Mouse (Mus musculus) stomach, embryonic 16.5 days (tissue): ENCODE results near the gene C1qtnf7. TPM values are rescaled to one million over a fixed set of nuclear protein-coding genes. Genes with fewer than 3 reads are reported as not detected.
A peak's percentile ranks its signal among the peaks of the same experiment; 100 is the strongest.

ENCODE experiments used
- ATAC-seq: fragments of 200-750 bp; cut with Nextera tagmentation; 2 replicates; pipeline ENCODE4 v1.8.0; 2017; ENCODE audit warnings: moderate number of reproducible peaks, moderate TSS enrichment; ENCODE audit not compliant: insufficient read depth, low FRiP score
- H3K27ac ChIP-seq: fragments of 300-500 bp; sonication (generic); 2 replicates; pipeline ENCODE4 v1.5.1; 2014; ENCODE audit warnings: low read length
- H3K27me3 ChIP-seq: fragments of 300-500 bp; sonication (generic); 2 replicates; pipeline ENCODE4 v1.6.1; 2014; ENCODE audit warnings: low read length, control low read depth, mixed read lengths; ENCODE audit not compliant: control insufficient read depth, insufficient read depth
- H3K36me3 ChIP-seq: fragments of 300-500 bp; sonication (generic); 2 replicates; pipeline ENCODE4 v1.6.1; 2014; ENCODE audit warnings: low read length; ENCODE audit not compliant: control insufficient read depth, insufficient read depth
- H3K4me1 ChIP-seq: fragments of 300-500 bp; sonication (generic); 2 replicates; pipeline ENCODE4 v1.6.1; 2014; ENCODE audit warnings: low read length, control low read depth, mixed read lengths; ENCODE audit not compliant: control insufficient read depth, insufficient read depth
- H3K4me2 ChIP-seq: fragments of 300-500 bp; sonication (generic); 2 replicates; pipeline ENCODE4 v1.6.1; 2014; ENCODE audit warnings: low read depth, low read length, mixed read lengths
- H3K4me3 ChIP-seq: fragments of 300-500 bp; sonication (generic); replicated peaks from 2 replicates; pipeline ENCODE4 v1.5.1; 2014; ENCODE audit warnings: mild to moderate bottlenecking, low read length
- H3K9ac ChIP-seq: fragments of 300-500 bp; sonication (generic); 2 replicates; pipeline ENCODE4 v1.6.1; 2014; ENCODE audit warnings: low read length
- H3K9me3 ChIP-seq: fragments of 300-500 bp; sonication (generic); replicated peaks from 2 replicates; pipeline ENCODE4 v1.6.1; 2016; ENCODE audit warnings: low read length, control low read depth; ENCODE audit not compliant: control insufficient read depth
- WGBS: fragments of 180-500 bp; shearing (Covaris S2); extraction: QIAGEN DNeasy Blood & Tissue Kit; methylation state at CpG from one replicate; pipeline ENCODE4 v1.1.7; 2014; 5-methylcytosine and 5-hydroxymethylcytosine counted together
- polyA plus RNA-seq: library from polyadenylated mRNA; unstranded; fragments of >200 nt; fragmentation: Nextera tagmentation; extraction: Ambion mirVana; gene quantifications from 2 replicates; pipeline ENCODE4 v1.2.1, GENCODE M21; 2015

C1qtnf7 gene
- polyA plus RNA-seq, 1 experiment from 2014 or later: 22.4 TPM

- ATAC-seq: no peak
- H3K9ac ChIP-seq: peak overlapping the region; percentile 54
- WGBS: 35% methylated on average over 6 of the region's 6 CpGs
- H3K27ac ChIP-seq: peak overlapping the region; percentile 66
- H3K9me3 ChIP-seq: no peaks in the 10 kb centered on the region
- H3K4me3 ChIP-seq: peak overlapping the region; percentile 20
- H3K4me2 ChIP-seq: peak overlapping the region; percentile 60
- H3K36me3 ChIP-seq: no peaks in the 10 kb centered on the region
- H3K27me3 ChIP-seq: no peaks in the 10 kb centered on the region
- H3K4me1 ChIP-seq: peaks cover 24% of the 10 kb centered on the region
These were observed 148.2 kb downstream of the C1qtnf7 start for GRCm38 (mm10) chr5:43663531-43663930.

DNA sequence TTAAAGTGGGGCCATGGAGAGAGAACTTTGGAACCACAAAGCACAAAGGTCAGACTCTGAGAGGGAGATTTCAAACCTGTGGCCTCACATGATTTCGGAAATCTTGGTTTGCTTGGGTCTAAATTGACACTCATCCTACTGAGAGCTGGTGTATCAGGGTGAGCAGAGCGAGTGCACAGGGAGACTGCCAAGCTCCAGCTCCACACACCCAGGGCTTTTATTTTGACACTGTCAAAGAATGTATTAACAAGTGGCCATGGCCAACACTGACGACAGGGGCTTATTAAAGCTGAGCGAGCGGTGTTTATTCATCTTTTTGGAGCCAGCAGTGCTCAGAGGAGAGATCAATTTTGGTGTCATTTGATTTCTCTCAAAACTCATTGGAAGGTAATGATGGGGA is 149.8 kb downstream of the C1qtnf7 start:
- H3K4me2 ChIP-seq: peak overlapping the region; percentile 39
- ATAC-seq: no peak
- H3K27ac ChIP-seq: no peak overlapping the region
- peaks cover 24% of the 10 kb centered on the region for H3K4me1 ChIP-seq
- 30% methylated on average over 5 of the region's 5 CpGs for WGBS
- H3K27me3 ChIP-seq: no peaks in the 10 kb centered on the region
- H3K9me3 ChIP-seq: no peaks in the 10 kb centered on the region
- peak overlapping the region; percentile 22; the same call in 1 of the 2 replicates for H3K4me3 ChIP-seq
- no peak overlapping the region for H3K9ac ChIP-seq
- no peaks in the 10 kb centered on the region for H3K36me3 ChIP-seq

Other genes with a start within 250 kb of the C1qtnf7 start
- gene Cc2d2a, start 146.8 kb downstream of the C1qtnf7 start, polyA plus RNA-seq: 9.4 and 10.5 TPM in 2 replicates